Mouse (Mus musculus) ES-Bruce4 (cell line): ENCODE data around the gene Prg2.

ENCODE experiments used
- EP300 ChIP-seq: IDR thresholded peaks from 2 replicates; pipeline ENCODE4 v1.6.1; 2011; ENCODE audit warnings: low read depth, low read length; ENCODE audit not compliant: insufficient read depth
- POLR2A ChIP-seq: IDR thresholded peaks from one replicate; pipeline ENCODE4 v1.8.1; 2011; ENCODE audit warnings: low read length; ENCODE audit not compliant: insufficient read depth

DNA sequence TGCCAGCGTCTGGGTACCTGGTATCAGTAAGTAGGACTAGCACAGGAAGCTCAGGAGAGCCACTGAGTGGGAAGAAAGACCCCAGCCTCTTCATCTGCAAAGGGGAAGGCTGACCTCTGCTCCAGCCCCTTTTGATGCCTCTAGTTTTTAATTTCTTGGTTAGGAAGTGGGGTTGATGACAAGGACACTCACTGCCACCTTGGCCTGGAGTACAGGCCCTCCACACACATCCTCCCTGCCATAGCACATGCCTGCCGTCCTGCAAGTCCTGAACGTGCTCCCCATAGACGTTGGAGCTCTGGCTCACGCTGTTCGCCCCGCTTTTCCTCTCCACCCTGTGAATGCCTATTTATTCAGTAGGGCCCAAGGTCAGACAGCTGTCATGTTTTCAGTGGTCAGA, 26.3 kb downstream of the Prg2 start:
- TF ChIP-seq POLR2A (no peak), EP300 (no peak)
